Mouse (Mus musculus) c-Kit-positive CD71-positive TER-119-negative erythroid progenitor cells, embryonic 14.5 days (primary cell): Measurements from ENCODE around the gene Sp140.
"Not testable (repeated sequence)": the region's sequence is repeated elsewhere in the genome, so short reads cannot be mapped to it uniquely, and the experiment has no call there.

ENCODE experiments used
- DNase-seq: peaks from one replicate; pipeline ENCODE4 v3.0.0-alpha.2; 2013; ENCODE audit warnings: low read depth

Gene Sp140

DNA sequence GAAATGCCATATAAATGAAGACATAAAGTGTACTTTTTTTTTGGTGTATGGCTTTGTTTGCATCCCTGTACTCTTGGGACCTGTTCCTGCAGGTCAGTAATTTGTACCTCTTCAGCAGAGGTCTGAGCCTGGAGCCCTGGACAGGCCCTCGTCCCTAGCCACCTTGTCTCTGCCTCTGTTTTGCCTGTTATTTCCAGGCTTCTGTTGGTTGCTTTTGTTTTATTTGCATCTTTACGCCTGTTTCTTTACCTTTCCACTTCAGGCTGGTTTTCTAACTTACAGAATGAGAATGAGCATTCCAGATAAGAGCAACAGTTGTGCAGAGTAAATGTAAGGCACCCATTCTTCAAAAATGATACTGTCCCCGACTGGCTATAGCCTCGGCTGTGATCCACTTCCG, at the start of gene Sp140:
Sp140 (plus strand) TSS at position 301 of the 400 bp plus-strand sequence.
- not testable (repeated sequence) for DNase-seq

DNA sequence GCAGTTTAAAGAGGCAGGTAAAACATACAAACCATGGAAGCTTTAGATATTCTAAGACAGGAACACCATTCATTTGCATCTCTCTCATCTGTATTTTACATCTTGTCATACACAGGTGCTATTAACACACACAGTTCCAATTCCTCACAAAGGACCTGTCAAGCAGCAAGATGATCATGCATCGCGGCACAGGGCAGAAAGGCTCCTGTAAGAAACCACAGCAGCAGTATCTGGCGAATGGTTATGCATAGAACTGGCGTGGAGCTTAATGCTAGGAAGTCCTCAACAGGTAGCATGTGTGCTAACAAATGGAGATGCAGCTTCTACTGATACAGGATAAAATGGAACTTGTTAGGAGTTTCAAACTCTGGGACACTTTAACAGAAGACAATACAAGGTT, 44.9 kb upstream of the Sp140 start:
- not testable (repeated sequence) for DNase-seq

DNA sequence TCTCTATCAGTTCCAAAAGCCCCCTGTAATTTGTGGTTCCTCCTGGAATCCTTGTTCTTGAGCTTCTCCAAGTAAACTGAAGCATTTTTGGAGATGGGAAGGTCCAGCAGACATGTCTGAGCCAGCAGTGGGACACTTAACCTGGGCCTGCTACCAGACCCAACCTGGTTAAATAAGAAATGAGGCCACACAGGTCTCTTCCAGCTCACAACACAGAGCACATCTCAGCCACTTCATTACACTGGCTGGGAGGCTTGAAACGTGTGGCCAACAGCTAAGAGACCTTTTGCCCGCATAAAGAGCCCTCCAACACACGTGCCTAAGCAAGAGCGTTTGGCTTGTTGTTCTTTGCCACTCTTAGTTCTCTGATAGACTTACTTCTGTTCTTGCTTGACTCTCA, 26.6 kb upstream of the Sp140 start:
- DNase-seq: not testable (repeated sequence)

DNA sequence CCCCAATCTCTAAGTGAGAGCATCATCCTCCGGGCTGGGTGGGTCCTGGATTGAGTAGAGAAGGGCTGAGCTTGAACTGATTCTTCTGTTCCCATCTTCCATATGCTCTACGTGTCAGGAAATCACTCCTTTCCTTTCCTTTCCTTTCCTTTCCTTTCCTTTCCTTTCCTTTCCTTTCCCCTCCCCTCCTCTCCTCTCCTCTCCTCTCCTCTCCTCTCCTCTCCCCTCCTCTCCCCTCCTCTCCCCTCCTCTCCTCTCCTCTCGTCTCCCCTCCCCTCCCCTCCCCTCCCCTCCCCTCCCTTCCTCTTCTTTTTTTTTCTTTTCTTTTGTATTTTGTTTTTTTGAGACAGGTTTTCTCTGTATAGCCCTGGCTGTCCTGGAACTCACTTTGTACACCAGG, 24.8 kb upstream of the Sp140 start, which contains the start of gene G530012D18Rik:
G530012D18Rik (plus strand) TSS at position 301 of the 400 bp plus-strand sequence.
- not testable (repeated sequence) for DNase-seq

DNA sequence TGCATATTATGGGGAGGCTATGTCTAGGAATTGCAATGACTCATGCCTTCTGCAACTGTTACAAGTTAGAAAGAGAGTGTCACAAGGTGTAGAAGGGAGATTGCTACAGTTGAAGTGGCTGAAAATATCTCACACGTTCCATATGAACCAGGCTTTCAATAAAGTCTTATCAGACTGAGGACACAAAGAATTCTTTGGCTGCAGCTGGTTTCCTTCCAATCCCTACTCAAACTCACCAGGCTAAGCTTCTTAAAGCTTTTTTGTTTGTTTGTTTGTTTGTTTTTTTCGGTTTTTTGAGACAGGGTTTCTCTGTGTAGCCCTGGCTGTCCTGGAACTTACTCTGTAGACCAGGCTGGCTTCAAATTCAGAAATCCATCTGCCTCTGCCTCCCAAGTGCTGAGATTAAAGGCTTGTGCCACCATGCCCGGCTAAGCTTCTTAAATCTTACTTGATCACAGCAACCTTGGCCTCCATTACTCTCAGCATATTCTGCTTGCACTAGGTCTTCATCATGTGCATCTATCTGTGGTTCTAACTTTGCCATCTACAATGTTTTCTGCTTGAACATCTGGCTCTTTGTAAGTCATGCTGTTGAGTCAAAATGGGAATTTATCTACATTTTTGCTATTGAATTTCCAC, 21.7 kb upstream of the Sp140 start:
- DNase-seq: not testable (repeated sequence)

DNA sequence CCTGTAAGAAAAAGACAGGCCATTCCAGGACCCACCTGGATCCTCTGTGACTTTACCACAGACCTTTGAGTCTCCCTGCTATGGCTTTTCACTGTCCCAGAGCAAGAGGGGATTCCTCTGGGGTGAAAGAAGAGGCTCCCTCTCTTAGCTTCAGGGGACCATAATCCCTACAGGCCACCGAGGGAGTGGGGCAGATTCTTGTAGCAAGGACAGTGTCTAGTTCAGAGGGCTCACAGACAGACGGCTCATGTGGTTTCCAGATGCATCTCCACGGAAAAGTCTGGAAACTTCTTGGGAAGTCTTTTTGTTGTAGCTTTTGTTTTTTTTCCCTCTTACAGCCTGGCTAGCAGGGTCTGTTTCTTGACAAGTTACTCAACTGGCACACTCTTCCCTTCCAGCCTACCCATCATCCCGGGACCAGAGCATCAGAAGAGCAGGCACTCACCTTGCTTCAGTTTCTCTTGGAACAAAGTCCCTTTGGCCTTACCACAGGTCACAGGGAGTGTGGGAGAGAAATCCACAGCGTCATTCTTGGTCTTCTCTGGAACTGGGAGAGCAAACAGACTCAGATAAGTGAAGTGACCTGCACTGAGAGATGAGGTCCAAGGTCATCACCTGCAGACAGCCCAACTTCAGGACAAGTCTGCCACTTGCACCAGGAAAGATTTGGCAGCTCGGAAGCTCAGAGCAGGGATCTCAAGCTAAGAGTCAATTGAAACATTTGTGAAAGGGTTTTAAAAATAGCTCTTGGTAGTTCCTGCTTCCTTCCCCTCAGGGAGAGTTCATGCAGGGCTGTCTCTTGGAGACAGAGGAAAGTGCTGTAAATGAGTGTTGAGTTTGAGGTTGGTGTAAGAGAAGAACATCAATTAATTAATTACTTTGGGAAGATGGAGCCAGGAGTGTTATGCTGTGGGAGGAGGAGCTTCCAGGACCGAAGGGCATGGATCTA, 20.7 kb upstream of the Sp140 start:
- DNase-seq: not testable (repeated sequence)

DNA sequence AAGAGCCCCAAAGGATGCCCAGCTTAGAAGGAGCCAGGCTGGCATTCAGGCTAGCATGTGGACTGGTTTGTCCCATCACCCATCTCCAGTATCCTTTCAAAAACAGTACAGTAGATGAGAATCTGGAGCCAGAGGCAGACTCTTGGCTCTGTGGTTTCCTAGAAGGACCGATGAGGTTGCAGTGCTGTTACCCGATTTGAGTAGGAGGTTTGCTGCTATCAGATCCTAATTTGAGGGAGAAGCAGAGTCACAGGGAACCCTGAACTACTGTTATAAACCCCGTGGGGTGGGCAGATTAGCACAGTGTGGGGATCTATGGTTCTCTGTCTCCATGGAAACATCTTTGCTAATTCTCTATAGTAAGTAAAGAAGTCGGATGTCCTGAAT, 20.0 kb upstream of the Sp140 start:
- DNase-seq: not testable (repeated sequence)

DNA sequence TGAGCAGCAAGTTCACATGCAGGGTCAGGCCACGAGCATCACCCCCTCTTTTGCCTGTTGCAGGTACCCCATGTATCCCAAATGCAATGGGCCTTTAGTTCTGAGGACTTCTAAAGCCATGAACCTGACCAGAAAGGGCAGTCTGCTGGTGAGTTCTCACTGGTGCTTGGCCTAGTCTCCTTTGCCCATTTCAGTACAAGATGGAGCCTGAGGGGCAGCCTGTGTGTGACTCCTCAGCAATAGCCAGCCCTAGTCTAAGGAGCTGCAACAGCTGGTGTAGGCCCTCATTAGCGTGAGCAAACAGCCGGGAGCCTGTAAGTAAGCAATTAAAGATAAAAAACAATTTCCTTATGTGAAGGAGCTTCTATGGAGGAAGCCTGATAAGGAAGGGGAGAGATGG, 19.6 kb upstream of the Sp140 start:
- not testable (repeated sequence) for DNase-seq

DNA sequence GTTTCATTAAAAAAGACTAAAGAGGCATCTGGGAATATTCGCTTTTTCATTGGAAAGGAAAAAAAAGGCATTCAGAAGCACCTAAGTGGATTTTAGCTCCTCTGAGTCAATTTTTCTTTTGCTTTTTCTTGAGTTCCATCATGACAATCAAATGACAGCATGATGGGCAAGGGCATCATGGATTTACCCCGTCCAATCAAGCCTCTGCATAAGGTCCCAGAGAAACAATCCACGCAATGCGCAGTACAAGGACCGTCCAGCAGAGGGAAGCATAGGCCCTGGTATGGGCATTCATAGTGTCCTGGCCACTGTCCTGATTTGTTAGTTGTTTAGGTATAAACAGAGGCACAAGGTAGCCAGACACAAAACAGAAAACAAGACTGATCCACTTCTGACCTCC, 18.7 kb upstream of the Sp140 start:
- DNase-seq: not testable (repeated sequence)

DNA sequence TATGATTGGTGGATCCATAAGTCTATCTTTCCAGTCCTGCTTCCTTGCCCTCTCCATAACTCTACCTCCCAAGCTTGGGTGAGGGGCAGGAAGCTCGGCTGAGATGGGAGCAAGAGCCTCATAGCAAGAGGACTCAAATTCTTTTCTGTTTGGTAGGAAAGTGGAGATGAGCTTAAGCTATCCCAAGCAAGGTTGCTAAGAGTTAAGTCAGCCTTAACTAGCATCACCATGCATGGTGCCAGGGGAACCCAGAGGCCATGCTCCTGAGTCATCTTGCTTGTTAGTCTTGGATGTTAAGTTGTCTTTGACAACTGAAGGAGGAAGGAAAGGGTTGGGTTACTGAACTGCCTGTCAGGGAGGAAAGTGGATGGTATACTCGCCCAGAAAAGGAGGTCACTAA, 11.5 kb upstream of the Sp140 start:
- DNase-seq: not testable (repeated sequence)

DNA sequence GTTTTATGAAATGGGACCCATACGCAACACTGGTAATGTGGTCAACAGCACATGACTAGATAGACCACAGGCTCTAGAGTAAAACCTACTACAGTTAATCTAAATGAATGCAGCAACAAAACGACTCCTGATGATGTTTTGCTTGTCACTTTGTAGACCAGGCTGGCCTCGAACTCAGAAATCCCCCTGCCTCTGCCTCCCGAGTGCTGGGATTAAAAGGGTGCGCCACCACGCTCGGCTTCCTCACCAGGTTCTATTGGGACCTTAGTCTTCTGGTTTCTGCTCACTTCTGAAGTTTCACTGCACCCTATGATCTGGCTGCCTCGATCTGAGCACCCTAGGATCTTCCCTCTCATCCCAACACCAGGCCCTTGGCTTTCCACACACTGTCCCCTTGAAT, 7.7 kb upstream of the Sp140 start:
- DNase-seq: not testable (repeated sequence)

DNA sequence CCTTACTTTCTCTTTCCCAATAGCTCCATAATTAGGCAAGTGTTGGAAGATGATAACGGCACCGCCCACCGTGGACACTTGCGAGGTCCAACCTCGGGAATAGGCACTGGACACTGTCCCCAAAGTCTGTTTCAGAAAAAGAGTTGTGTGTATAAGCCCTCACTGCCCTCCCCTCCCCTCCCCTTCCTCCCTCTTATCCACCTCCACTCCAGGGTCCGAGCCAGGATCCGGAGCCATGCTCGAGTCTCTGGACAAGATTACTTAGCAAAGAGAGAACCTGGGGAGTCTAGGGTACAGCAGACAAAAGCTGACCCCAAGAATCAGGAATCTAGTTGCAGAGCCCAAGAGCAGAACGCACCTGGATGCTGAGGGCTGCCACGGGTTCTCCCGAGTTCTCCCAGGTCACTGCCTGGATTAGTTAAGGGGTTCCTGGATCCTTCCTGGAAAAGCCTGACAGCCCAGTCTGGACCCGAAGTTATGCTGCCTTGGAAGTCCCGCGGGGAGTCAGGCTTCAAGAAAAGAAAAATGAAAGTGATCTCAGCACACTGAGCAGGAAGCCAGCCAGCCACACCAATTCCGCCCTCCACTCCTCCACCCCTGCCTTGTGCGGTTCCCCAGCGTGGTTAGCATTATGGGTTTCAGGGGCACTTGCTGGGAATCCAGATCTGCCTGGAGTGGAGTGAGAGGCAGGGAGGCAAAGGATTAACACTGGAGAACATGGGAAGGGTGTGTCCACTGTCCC, 1.7 kb upstream of the Sp140 start, which contains the start of gene Sp110:
Sp110 (minus strand) TSS at position 547 of the 742 bp plus-strand sequence.
- not testable (repeated sequence) for DNase-seq

DNA sequence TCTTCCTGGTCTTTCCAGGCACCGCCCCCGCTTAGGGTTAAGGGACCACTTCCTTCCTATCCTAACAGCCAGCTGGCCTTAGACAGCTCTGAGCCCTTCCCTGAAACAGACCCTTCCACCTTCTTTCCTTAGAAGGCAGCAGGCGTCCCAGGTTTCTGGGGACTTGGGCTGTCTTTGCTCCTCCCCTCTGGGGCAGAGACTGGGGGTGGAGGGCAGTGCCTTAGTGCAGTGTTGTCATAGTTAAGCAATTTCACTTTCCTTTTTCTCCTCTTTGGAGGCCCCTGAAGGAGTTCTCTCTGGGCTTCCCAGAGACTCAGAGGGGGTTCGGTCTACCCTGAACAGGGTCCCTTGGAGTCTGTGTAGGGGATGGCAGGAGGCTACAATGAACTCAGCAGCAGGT, 616 bp downstream of the Sp140 start:
- not testable (repeated sequence) for DNase-seq

DNA sequence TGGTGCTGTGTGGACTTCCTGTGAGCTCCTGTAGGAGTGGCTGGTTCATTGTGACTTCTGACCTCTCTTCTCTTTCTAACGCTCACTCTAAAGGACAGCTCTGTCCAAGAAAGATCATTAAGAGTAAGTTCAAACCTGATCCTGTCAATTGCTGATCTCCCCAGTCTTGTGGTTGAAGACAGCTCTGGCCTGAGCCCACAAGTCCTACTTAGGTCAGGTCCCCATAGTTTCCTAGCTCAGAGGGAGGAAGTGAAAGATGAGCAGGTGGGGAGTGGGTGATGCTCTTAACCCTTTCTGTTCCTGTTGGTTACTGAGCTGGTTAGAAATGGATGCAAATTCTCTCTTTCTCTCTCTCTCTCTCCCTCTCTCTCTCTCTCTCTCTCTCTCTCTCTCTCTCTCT, 4.2 kb downstream of the Sp140 start:
- DNase-seq: not testable (repeated sequence)

DNA sequence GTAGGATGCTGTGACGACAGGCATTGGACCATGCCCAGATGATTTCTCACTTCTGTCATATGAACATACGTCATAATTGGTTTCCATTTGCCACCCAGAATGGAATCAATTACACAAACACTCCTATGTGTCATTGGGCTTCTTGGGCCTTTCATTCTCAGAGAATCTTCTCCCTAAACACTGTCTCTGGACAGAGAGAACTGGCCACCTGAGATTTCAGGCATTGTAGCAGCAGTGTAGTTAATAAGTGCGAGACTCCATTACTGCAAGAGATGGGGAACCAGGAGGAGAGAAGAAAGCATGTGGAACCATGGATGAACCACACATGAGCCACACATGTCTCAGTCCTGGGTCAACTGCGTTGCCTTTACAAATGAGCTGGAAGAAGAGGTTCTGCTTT, 8.2 kb downstream of the Sp140 start:
- DNase-seq: not testable (repeated sequence)

DNA sequence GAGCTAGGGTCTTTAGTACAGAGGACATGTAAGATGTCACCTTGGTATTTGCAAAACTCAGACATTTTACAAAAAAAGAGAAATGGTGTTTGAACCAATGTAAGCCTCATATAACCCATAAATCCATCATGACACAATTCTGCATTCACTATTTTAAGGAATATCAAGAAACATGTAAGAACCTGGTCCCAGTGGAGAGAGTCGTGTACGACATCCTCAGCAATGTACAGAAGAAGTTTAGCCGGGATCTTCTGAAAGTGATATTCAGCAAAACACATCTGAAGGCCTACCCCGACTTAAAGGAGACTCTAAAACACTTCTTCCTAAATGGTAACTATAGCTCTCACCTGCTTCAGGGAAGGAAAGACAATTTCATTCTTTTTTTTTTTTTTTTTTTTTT, 10.4 kb downstream of the Sp140 start:
- DNase-seq: not testable (repeated sequence)

DNA sequence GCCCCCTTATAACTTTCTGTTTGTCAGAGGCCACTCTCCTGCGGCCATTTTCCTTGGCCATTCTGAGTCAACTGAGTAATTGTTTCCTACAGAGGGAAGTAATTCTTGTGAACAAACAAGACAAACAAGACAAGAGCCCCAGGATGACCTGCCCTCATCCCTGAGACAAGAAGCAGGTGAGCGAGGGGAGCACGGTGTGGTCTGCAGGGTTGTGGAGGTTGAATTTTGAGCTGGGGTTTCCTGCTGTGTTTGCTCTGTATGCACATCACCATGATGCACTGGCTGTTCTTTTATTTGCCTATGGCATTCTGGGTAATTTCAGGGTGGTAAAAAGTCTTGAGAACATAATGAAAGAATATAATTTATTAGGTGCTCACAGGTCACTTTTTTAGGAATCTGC, 14.9 kb downstream of the Sp140 start:
- DNase-seq: not testable (repeated sequence)

DNA sequence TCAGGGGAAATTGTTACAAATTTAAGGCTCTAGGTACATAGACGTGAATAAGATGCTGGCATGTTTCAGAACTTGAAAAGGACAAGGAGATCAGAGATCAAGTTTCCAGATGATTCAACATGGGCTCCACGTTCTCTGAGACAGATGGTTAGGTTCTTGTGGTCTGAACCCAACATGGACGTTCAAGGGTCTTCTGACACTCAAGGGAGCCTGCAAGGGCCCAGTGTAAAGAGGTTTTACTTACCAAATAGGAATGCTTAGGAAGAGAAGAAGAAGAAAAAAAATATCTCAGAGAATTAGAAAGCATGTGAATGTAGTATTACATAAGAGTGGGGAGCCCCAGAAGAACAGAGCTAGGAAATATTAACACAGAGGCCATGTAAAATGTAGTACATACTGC, 15.6 kb downstream of the Sp140 start:
- DNase-seq: not testable (repeated sequence)

DNA sequence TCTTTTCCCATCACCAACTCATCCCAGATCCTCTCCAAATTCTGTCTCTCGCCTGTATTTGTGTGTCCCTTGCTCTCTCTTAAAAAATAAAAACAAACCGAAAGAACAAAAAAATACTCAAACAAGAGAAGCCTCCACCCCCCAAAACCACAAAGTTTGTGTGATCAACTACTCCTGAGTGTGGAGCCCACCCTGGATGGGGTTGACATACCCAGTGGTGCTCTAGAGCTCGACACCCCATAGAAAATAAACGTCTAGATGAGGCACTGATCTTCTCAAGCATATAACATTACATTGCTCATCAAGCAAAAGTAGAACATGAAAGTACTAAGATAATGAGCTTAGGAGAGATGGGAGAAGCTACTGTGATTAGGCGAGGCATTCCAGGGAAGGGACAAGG, 17.0 kb downstream of the Sp140 start:
- not testable (repeated sequence) for DNase-seq

DNA sequence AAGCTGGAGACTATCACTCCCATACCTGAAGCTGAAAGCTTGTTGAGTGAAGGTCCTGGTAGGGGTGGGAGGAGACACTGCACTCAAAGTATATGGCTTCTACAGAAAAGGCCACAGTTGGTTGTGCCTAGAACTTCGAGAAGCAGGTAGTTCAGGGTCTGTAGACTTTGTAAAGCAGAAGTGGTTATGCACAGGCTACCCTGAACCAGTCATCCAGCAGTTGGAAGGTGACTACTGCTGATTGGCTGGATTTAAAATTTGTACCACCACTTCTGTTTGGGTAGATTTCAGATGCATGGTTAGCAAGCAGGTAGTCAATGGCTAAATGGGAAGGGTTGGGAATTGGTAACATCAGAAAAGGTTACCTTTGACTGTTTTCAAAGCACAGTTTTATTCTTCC, 18.5 kb downstream of the Sp140 start:
- DNase-seq: not testable (repeated sequence)

DNA sequence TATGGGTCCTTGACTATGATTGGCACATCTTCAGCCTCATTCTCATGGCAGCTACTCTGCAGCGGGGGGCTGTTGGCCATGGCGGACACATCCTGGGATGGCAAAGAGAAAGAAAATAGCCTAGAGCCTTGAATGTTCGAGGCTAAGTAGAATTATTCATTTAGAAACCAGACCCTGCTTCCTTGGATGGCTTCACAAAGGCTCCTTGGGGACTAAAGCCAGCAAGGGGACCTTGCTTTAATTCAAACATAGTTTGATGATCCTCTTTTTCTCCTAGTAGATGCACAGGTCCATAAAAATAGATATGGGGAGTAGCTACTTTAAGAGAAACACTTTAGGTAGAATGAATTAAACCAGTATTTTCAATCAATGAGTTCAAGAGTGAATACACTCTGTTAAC, 36.8 kb downstream of the Sp140 start:
- not testable (repeated sequence) for DNase-seq

DNA sequence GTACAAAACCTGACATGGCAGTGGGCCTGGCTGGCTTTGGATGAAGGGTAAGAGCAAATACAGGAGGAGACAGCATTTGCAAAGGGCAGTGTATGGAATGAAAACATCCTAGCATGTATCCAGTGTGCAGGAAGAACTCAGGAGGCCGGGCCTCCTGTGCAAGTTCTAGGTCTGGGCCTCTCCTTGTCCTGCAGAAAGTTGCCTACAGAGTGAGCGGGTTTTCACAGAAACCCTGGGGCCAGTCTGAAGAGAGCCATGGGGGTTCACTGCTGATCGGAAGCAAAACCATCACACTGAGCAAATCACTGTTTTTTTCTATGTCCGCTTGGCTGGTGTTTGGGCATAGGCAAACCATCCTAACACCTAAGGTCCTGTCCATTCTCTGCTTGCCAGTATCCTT, 38.0 kb downstream of the Sp140 start:
- not testable (repeated sequence) for DNase-seq
